ENCODE assay signal across 7 mouse cellular contexts in the genomic region with DNA sequence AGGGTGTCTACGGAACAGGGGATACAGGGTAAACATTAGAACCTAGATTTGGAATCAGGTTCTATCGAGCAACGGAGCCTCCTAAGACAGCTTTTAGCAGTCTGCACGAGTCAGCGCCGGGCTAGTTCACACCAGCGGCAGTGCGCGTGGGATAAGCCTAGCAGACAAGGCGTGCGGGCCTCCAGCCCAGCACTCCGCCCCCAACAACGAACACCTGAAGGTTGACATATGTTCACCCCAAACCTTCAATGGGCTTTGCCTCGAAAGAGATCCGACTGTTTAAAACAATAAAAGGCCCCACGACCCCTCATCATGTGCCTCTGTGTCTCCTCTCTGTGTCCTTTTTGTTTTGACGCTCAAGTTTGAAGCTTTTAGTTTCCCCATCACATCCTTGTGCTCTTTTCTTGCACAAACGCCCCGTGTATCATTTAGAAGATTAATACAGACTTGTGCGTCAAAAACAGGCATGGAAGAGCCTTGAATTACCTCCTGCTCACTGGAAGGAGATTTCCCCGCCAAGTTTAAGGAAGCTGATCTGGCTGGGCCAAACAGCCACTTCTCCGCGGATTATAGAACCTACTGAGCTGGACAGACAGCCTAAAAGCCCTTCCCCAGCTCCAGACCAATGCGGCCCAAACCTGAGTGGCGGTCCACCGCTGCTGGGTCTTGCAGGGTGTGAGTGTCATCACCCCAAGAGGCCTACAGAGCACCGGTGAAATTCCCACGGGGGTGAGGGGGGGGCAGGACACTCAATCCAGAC. TPM values are rescaled to one million over a fixed set of nuclear protein-coding genes. Genes with fewer than 3 reads are reported as not detected.
A peak's percentile ranks its signal among the peaks of the same experiment; 100 is the strongest.
DNase-seq lines count a peak whose midpoint lies in the region; ATAC-seq and TF ChIP-seq lines count a peak whose summit lies in the region.

No protein-coding gene starts in this region.

- TF ChIP-seq EP300 in ES-Bruce4 (IDR thresholded peaks at IDR 0.05; ENCODE audit: insufficient read depth, low read depth, low read length): no peak
- TF ChIP-seq EP300 in liver, embryonic 14.5 days (IDR thresholded peaks at IDR 0.05; ENCODE audit: low read depth): no peak

- no peaks in the 10 kb centered on the region for H3K9me3 ChIP-seq in ES-Bruce4 (replicated peaks; ENCODE audit: control insufficient read depth, insufficient read depth, low read length, poor library complexity, severe bottlenecking)
- no peaks in the 10 kb centered on the region for H3K9me3 ChIP-seq in hindbrain, embryonic 10.5 days
- no peaks in the 10 kb centered on the region for H3K9me3 ChIP-seq in liver, embryonic 14.5 days (ENCODE audit: control insufficient read depth, low read length)

- no peak overlapping the region for H3K27ac ChIP-seq in ES-Bruce4 (ENCODE audit: insufficient read depth, low read length)
- H3K27ac ChIP-seq in hindbrain, embryonic 10.5 days: peak overlapping the region; percentile 100
- no peak overlapping the region for H3K27ac ChIP-seq in liver, embryonic 14.5 days

- peak overlapping the region; percentile 57; the same call in 1 of the 2 replicates for H3K4me3 ChIP-seq in ES-Bruce4 (ENCODE audit: low read depth, low read length)
- peak overlapping the region; percentile 82 for H3K4me3 ChIP-seq in hindbrain, embryonic 10.5 days
- peak overlapping the region; percentile 46 to 47 for H3K4me3 ChIP-seq in liver, embryonic 14.5 days (ENCODE audit: insufficient read depth in 1 of 2, low read depth in 2 of 2, low read length in 2 of 2)

- H3K4me1 ChIP-seq in ES-Bruce4 (ENCODE audit: control insufficient read depth, insufficient read depth, low read length): no peaks in the 10 kb centered on the region
- peaks cover 51% of the 10 kb centered on the region for H3K4me1 ChIP-seq in hindbrain, embryonic 10.5 days (replicated peaks)
- H3K4me1 ChIP-seq in liver, embryonic 14.5 days (replicated peaks; ENCODE audit: control insufficient read depth in 2 of 2, insufficient read depth in 2 of 2, low read length in 1 of 2): peaks cover 0 to 11% of the 10 kb centered on the region in 2 experiments; a peak in 2 of 4 replicates

- peak overlapping the region; percentile 77 for H3K4me2 ChIP-seq in liver, embryonic 14.5 days (ENCODE audit: low read depth)

- peak overlapping the region; percentile 55 for H3K9ac ChIP-seq in ES-Bruce4 (ENCODE audit: low read depth, poor library complexity, severe bottlenecking)
- H3K9ac ChIP-seq in liver, embryonic 14.5 days (replicated peaks): no peak overlapping the region

- ATAC-seq in liver, embryonic 14.5 days (ENCODE audit: insufficient read depth): no peak

- peak; percentile 9 for DNase-seq in 416B (ENCODE audit: low read depth)
- DNase-seq in embryo, embryonic 10.5 days (ENCODE audit: low spot score): peak; percentile 78
- DNase-seq in hindbrain, embryonic 10.5 days (ENCODE audit: low spot score): peak; percentile 62
- no peak for DNase-seq in liver, embryonic 14.5 days (ENCODE audit: low read depth in 3 of 3, low spot score in 3 of 3)
- DNase-seq in retina, postnatal 1 day: peak; percentile 48
- DNase-seq in gastrocnemius, adult 8-10 months (ENCODE audit: low spot score in 2 of 2): no peak

- H3K36me3 ChIP-seq in ES-Bruce4 (ENCODE audit: control insufficient read depth, insufficient read depth, low read length, poor library complexity, severe bottlenecking): no peaks in the 10 kb centered on the region
- H3K36me3 ChIP-seq in hindbrain, embryonic 10.5 days: peaks cover under 1% of the 10 kb centered on the region; the same call in 1 of the 2 replicates
- H3K36me3 ChIP-seq in liver, embryonic 14.5 days (replicated peaks; ENCODE audit: control insufficient read depth, insufficient read depth, low read depth): no peaks in the 10 kb centered on the region

- 2% methylated on average over 28 of the region's 28 CpGs for WGBS in hindbrain, embryonic 10.5 days
- WGBS in liver, embryonic 14.5 days (ENCODE audit: insufficient replicate concordance): 9% methylated on average over 28 of the region's 28 CpGs

- no peak for TF ChIP-seq CTCF in ES-Bruce4 (IDR thresholded peaks at IDR 0.05; ENCODE audit: low read depth, low read length)
- no peak for TF ChIP-seq CTCF in liver, embryonic 14.5 days (IDR thresholded peaks at IDR 0.05; ENCODE audit: low read depth)

- peaks cover 25% of the 10 kb centered on the region for H3K27me3 ChIP-seq in ES-Bruce4 (ENCODE audit: control insufficient read depth, insufficient read depth, low read length, poor library complexity, severe bottlenecking)
- H3K27me3 ChIP-seq in hindbrain, embryonic 10.5 days (ENCODE audit: insufficient read depth, poor library complexity, severe bottlenecking): peaks cover under 1% of the 10 kb centered on the region
- peaks cover 40% of the 10 kb centered on the region for H3K27me3 ChIP-seq in liver, embryonic 14.5 days (ENCODE audit: control insufficient read depth, insufficient read depth, low read length)

- no peak for TF ChIP-seq POLR2A in ES-Bruce4 (IDR thresholded peaks at IDR 0.05; ENCODE audit: insufficient read depth, low read length)

RNA-seq across cellular contexts. Expression of a gene that starts 2.3 kb away (rescaled TPM):
- polyA plus RNA-seq in ES-Bruce4 (2011; ENCODE audit: insufficient read depth, insufficient read length, low read depth, missing spikeins): 2.1 and 2.3 TPM in 2 replicates
- polyA plus RNA-seq in hindbrain, embryonic 10.5 days (2016; fragmentation: Nextera tagmentation; extraction: Ambion mirVana): 92.9 and 123 TPM in 2 replicates
- 4.8 and 6.2 TPM in 2 replicates for polyA plus RNA-seq in liver, embryonic 14.5 days (2012; rRNA removed)
- 5.6 and 5.8 TPM in 2 replicates for polyA plus RNA-seq in liver, embryonic 14.5 days (2014; fragmentation: Nextera tagmentation; extraction: Ambion mirVana)
- total RNA-seq in gastrocnemius, adult 8-10 months (2022): 1 to 10 TPM; 3.3 to 4.6 (median 3.7) TPM

Comparison
In these comparisons a context has a peak if more than half of its experiments do, and no peak if none do; other contexts are left out.
1. DNase-seq: peak in 416B (single experiment), embryo, embryonic 10.5 days (single experiment), hindbrain, embryonic 10.5 days (single experiment) and retina, postnatal 1 day (single experiment); none in liver, embryonic 14.5 days (0 of 3) and gastrocnemius, adult 8-10 months (0 of 2).
2. RNA of a gene that starts 2.3 kb away (polyA plus RNA-seq): 92.9 to 123 TPM in hindbrain, embryonic 10.5 days; 4.8 to 6.2 TPM in liver, embryonic 14.5 days and 2.1 to 2.3 TPM in ES-Bruce4; every median in the first group is over 10 times any median in the second.
3. Peak in every context shown above with its lines, with median percentiles within 50 percentile points of each other: H3K4me3 ChIP-seq.